Mouse (Mus musculus) liver, adult 2 months (tissue): ENCODE measurements around the gene Zfp446. TPM values are rescaled to one million over a fixed set of nuclear protein-coding genes. Genes with fewer than 3 reads are reported as not detected.

ENCODE experiments used
- DNase-seq: peaks from one replicate; pipeline ENCODE4 v3.0.0-alpha.2; 2011; ENCODE audit warnings: low read depth, low spot score; ENCODE audit errors: extremely low read depth
- H3K27ac ChIP-seq: fragments of 200-500 bp; replicated peaks from 2 replicates; pipeline ENCODE4 v1.5.1; 2012; ENCODE audit warnings: low read depth, mild to moderate bottlenecking, control low read depth, inconsistent platforms, low read length; ENCODE audit not compliant: insufficient read depth
- H3K27me3 ChIP-seq: fragments of 200-500 bp; 2 replicates; pipeline ENCODE4 v1.6.1; 2012; ENCODE audit warnings: mild to moderate bottlenecking, moderate library complexity, low read length, inconsistent platforms; ENCODE audit not compliant: control insufficient read depth, insufficient read depth
- H3K36me3 ChIP-seq: fragments of 200-500 bp; 2 replicates; pipeline ENCODE4 v1.6.1; 2012; ENCODE audit warnings: low read length, inconsistent platforms; ENCODE audit not compliant: control insufficient read depth, insufficient read depth
- H3K4me1 ChIP-seq: fragments of 200-500 bp; 2 replicates; pipeline ENCODE4 v1.6.1; 2011; ENCODE audit warnings: low read length; ENCODE audit not compliant: control insufficient read depth, insufficient read depth
- H3K4me3 ChIP-seq: fragments of 200-500 bp; 2 replicates; pipeline ENCODE4 v1.5.1; 2011; ENCODE audit warnings: low read depth, mild to moderate bottlenecking, control low read depth, low read length, moderate library complexity; ENCODE audit not compliant: insufficient read depth
- H3K79me2 ChIP-seq: fragments of 200-500 bp; 2 replicates; pipeline ENCODE4 v1.6.1; 2012; ENCODE audit warnings: inconsistent platforms, mild to moderate bottlenecking, low read length, moderate library complexity; ENCODE audit not compliant: control insufficient read depth, insufficient read depth
- H3K9ac ChIP-seq: fragments of 200-500 bp; 2 replicates; pipeline ENCODE4 v1.6.1; 2012; ENCODE audit warnings: low read depth, mild to moderate bottlenecking, control low read depth, inconsistent platforms, low read length
- CTCF ChIP-seq: fragments of 200-500 bp; IDR thresholded peaks from 2 replicates; pipeline ENCODE4 v1.5.1; 2011; ENCODE audit warnings: low read depth, low read length, control low read depth
- POLR2A ChIP-seq: fragments of 200-500 bp; IDR thresholded peaks from 2 replicates; pipeline ENCODE4 v1.6.1; 2011; ENCODE audit warnings: low read length, control low read depth; ENCODE audit not compliant: insufficient read depth; ENCODE audit errors: extremely low read depth
- WGBS: fragments of 180-500 bp; shearing (Covaris S2); methylation state at CpG from one replicate; pipeline ENCODE4 v1.1.7; 2018; 5-methylcytosine and 5-hydroxymethylcytosine counted together
- polyA plus RNA-seq: library from polyadenylated mRNA; depleted of rRNA; stranded (reverse); fragments of >200 nt; gene quantifications from 2 replicates; pipeline ENCODE4 v1.2.3, GENCODE M21; 2012
- total RNA-seq: library from RNA; depleted of rRNA; stranded (reverse); fragments of >200 nt; gene quantifications from 2 replicates; pipeline ENCODE4 v1.2.3, GENCODE M21; 2014

The Zfp446 gene
- total and polyA plus RNA-seq, 2 experiments, result 1.3 to 3.6 TPM

DNA sequence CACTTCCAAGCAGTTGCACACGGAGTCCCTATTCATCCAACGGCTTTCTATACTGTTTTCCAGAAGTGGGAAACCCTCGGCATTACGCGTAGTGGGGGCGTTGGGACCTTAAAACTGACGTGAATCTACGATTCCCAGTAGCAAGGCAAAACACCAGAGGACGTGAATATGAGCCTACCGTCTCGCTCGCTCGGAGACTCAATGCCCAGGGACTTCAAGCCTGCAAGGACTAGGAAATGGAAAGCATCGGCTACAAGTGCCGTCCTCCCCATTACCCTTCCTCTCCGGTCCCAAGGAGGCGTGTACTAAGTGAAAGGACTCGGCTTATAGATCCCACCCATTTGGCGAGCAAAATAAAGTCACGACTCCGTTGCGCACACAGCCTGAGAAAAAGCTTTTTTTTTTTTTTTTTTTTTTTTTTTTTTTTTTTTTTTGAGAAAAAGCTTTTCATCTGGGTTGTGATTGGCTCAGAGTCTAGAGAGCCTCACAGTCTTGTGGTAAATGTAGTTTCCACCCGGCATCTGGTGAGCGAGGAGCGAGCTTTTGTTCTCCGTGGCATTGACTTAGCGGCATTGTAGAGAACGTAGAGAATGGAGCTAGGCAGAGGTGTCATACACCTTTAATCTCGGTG is 16.0 kb upstream of the Zfp446 start:
- Histone ChIP-seq H3K79me2 (0 out of 2 replicates have a peak, but pooled peaks cover 3% of the 10 kb centered on the region), H3K9ac (peak overlapping the region; percentile 63), H3K4me3 (peak overlapping the region; percentile 65), H3K36me3 (no peaks in the 10 kb centered on the region), H3K27ac (peak overlapping the region; percentile 46), H3K4me1 (peaks cover 1% of the 10 kb centered on the region; the same call in 1 of the 2 replicates), H3K27me3 (no peaks in the 10 kb centered on the region)
- no peak for TF ChIP-seq CTCF
- 0 out of 2 replicates have a peak, but pooled peaks have one; percentile 33 for TF ChIP-seq POLR2A
- WGBS, result 4% methylated on average over 29 of the region's 29 CpGs
- DNase-seq, result peak; percentile 83

GRCm38 (mm10) chr7:12965678-12966091 is 12.0 kb upstream of the Zfp446 start, which contains the start of gene Zfp324:
Zfp324 (plus strand) TSS chr7:12965838.
- Histone ChIP-seq H3K4me1 (peaks cover 2% of the 10 kb centered on the region; the same call in 1 of the 2 replicates), H3K79me2 (peaks cover 3% of the 10 kb centered on the region; the same call in 1 of the 2 replicates), H3K27ac (peak within 1 kb of the TSS; percentile 78), H3K27me3 (no peaks in the 10 kb centered on the region), H3K36me3 (peaks cover 4% of the 10 kb centered on the region; the same call in 1 of the 2 replicates), H3K9ac (peak within 1 kb of the TSS; percentile 71), H3K4me3 (peak within 1 kb of the TSS; percentile 69)
- TF ChIP-seq POLR2A (peak; percentile 76), CTCF (no peak)
- peak; percentile 87 for DNase-seq
- 1% methylated on average over 23 of the region's 23 CpGs for WGBS

DNA sequence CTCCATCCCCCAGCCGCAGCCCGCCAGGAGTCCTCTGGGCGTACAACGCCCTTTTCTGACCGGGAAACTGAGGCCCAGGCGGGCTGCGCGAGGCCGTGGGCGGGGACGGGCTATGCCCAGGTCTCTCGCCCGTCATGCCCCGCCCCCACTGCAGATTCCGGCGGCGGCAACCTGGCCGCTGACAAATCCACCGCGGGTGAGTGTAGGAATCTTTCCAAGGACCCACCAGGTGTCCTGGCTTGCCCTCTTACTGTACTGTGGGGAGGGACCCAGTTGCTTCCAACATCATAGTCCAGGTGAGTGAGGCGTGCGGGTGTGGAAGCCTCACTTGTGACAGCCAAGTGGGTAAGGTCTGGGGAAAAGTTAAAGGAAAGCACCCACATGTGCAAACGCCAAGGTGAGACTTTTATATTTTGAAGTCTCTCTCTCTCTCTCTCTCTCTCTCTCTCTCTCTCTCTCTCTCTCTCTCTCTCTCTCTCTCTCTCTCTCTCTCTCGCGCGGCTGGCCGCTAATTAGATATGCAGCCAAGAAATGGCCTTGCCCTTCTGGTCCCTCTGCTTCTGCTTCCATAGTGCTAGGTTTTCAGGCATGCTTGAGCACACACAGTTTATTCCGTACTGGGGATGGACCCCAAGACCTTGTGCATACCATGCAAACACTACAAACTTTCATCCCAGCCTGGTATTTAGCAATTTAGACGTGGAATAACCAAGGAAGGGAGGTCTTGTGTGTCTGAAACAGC is 11.4 kb upstream of the Zfp446 start:
- H3K9ac ChIP-seq, result peak overlapping the region; percentile 71
- peak; percentile 76 for DNase-seq
- H3K36me3 ChIP-seq, result peaks cover 4% of the 10 kb centered on the region; the same call in 1 of the 2 replicates
- no peak for TF ChIP-seq CTCF
- no peak for TF ChIP-seq POLR2A
- peak overlapping the region; percentile 69 for H3K4me3 ChIP-seq
- under 1% methylated on average over 29 of the region's 29 CpGs for WGBS
- peak overlapping the region; percentile 78 for H3K27ac ChIP-seq
- no peaks in the 10 kb centered on the region for H3K27me3 ChIP-seq
- H3K79me2 ChIP-seq, result peaks cover 3% of the 10 kb centered on the region; the same call in 1 of the 2 replicates
- peaks cover 2% of the 10 kb centered on the region; the same call in 1 of the 2 replicates for H3K4me1 ChIP-seq

- H3K4me1 ChIP-seq, result peaks cover 2% of the 10 kb centered on the region; the same call in 1 of the 2 replicates
- no peak for DNase-seq
- no peaks in the 10 kb centered on the region for H3K27me3 ChIP-seq
- H3K4me3 ChIP-seq, result no peak overlapping the region
- TF ChIP-seq POLR2A, result no peak
- TF ChIP-seq CTCF, result no peak
- peaks cover 3% of the 10 kb centered on the region; the same call in 1 of the 2 replicates for H3K79me2 ChIP-seq
- 96% methylated on average over 25 of the region's 25 CpGs for WGBS
- no peak overlapping the region for H3K9ac ChIP-seq
- H3K36me3 ChIP-seq, result peaks cover 4% of the 10 kb centered on the region; the same call in 1 of the 2 replicates
- H3K27ac ChIP-seq, result no peak overlapping the region
Observed at GRCm38 (mm10) chr7:12970906-12971305, 6.7 kb upstream of the Zfp446 start.

DNA sequence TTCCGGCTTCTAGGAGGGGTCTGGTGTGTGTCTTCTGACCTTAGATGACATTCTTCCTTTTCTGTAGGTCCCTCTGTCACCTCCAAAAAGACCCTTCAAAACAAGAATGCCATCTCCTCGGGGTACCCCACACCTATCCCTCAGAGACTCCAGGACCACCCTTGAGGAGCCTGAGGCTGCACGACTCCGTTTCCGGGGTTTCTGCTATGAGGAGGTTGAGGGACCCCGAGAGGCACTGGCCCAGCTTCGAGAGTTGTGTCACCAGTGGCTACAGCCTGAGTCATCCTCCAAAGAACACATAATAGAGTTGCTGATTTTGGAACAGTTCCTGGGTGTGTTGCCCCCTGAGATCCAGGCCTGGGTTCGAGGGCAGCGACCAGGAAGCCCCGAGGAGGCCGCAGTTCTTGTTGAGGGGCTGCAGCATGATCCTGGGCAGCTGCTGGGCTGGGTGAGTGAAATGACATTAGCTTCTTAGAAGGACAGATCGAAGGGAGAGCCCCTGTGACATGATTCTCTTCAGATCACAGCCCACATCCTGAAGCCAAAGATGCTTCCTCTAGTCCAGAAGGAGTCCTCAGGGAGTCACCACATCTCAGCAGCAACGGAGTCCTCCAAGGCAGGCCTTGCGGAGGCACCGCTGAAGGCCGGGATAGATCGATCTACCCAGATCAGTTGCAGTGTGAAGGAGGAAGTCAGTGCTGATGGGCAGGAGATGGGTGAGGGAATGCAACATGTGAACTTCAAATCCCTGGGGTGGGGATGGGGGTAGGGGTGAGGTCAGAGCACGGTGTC is 1.5 kb downstream of the Zfp446 start:
- no peak for TF ChIP-seq CTCF
- TF ChIP-seq POLR2A, result no peak
- Histone ChIP-seq H3K27ac (peak overlapping the region; percentile 84), H3K36me3 (no peaks in the 10 kb centered on the region), H3K4me1 (peaks cover 11% of the 10 kb centered on the region; the same call in 1 of the 2 replicates), H3K9ac (peak overlapping the region; percentile 67; the same call in 1 of the 2 replicates), H3K4me3 (no peak overlapping the region), H3K79me2 (no peaks in the 10 kb centered on the region), H3K27me3 (no peaks in the 10 kb centered on the region)
- no peak for DNase-seq
- WGBS, result 80% methylated on average over 18 of the region's 18 CpGs
